Mouse (Mus musculus) MEL (cell line): Measurements from ENCODE around the gene Drc1. TPM values are rescaled to one million over a fixed set of nuclear protein-coding genes. Genes with fewer than 3 reads are reported as not detected.

Experiments
- DNase-seq: peaks from one replicate; pipeline ENCODE4 v3.0.0; 2011; ENCODE audit warnings: low read depth, low spot score
- H3K27ac ChIP-seq: 2 replicates; pipeline ENCODE4 v1.5.1; 2012; ENCODE audit warnings: low read depth, mild to moderate bottlenecking, control low read depth, low read length, moderate library complexity; ENCODE audit not compliant: control insufficient read depth
- H3K27me3 ChIP-seq, 2 experiments: fragments of 150-350 bp in 1 of 2; sonication (generic) in 1 of 2; 2 replicates each; pipeline ENCODE4 v1.6.1; 2012; ENCODE audit warnings: low read length in 2 of 2, mild to moderate bottlenecking in 2 of 2, improper control_type of control experiment in 1 of 2, moderate library complexity in 1 of 2; ENCODE audit not compliant: insufficient read depth in 2 of 2, control insufficient read depth in 1 of 2
- H3K36me3 ChIP-seq, 2 experiments: 2 replicates each; pipeline ENCODE4 v1.6.1; 2012 to 2014; ENCODE audit warnings: low read length in 2 of 2, improper control_type of control experiment in 1 of 2, inconsistent platforms in 1 of 2, mild to moderate bottlenecking in 1 of 2; ENCODE audit not compliant: insufficient read depth in 2 of 2, control insufficient read depth in 1 of 2
- H3K4me1 ChIP-seq, 2 experiments: fragments of 150-350 bp in 1 of 2; sonication (generic) in 1 of 2; 2 replicates each; pipeline ENCODE4 v1.6.1; 2012; ENCODE audit warnings: low read length in 2 of 2, improper control_type of control experiment in 1 of 2, mild to moderate bottlenecking in 1 of 2; ENCODE audit not compliant: insufficient read depth in 2 of 2, control insufficient read depth in 1 of 2
- H3K4me3 ChIP-seq, 2 experiments: fragments of 150-350 bp in 1 of 2; sonication (generic) in 1 of 2; 2 replicates each; pipeline ENCODE4 v1.5.1; 2012; ENCODE audit warnings: low read depth in 2 of 2, low read length in 2 of 2, mild to moderate bottlenecking in 2 of 2, moderate library complexity in 2 of 2, control low read depth in 1 of 2, improper control_type of control experiment in 1 of 2; ENCODE audit not compliant: control insufficient read depth in 1 of 2, insufficient read depth in 1 of 2
- H3K79me2 ChIP-seq: 2 replicates; pipeline ENCODE4 v1.6.1; 2012; ENCODE audit warnings: mild to moderate bottlenecking, low read length, moderate library complexity; ENCODE audit not compliant: control insufficient read depth, poor library complexity, insufficient read depth
- H3K9ac ChIP-seq: 2 replicates; pipeline ENCODE4 v1.6.1; 2012; ENCODE audit warnings: low read depth, mild to moderate bottlenecking, control low read depth, low read length, moderate library complexity; ENCODE audit not compliant: control insufficient read depth, poor library complexity, severe bottlenecking
- H3K9me3 ChIP-seq: fragments of 150-350 bp; sonication (generic); replicated peaks from 2 replicates; pipeline ENCODE4 v1.6.1; 2012; ENCODE audit warnings: mild to moderate bottlenecking, low read length, improper control_type of control experiment, moderate library complexity; ENCODE audit not compliant: insufficient read depth
- BHLHE40 ChIP-seq: IDR thresholded peaks from 2 replicates; pipeline ENCODE4 v1.6.1; 2012; ENCODE audit warnings: low read depth, mild to moderate bottlenecking, inconsistent platforms, low read length, improper control_type of control experiment, borderline replicate concordance
- CTCF ChIP-seq, 3 experiments: IDR thresholded peaks in 2 of 3; conservative IDR thresholded peaks in 1 of 3; 2 replicates each; pipeline ENCODE4 v1.5.1; 2011 to 2012; ENCODE audit warnings: low read length in 3 of 3, low read depth in 2 of 3, mild to moderate bottlenecking in 2 of 3, improper control_type of control experiment in 1 of 3, inconsistent platforms in 1 of 3, mixed read lengths in 1 of 3, moderate library complexity in 1 of 3; ENCODE audit not compliant: control insufficient read depth in 1 of 3, insufficient read depth in 1 of 3, poor library complexity in 1 of 3, severe bottlenecking in 1 of 3
- ELF1 ChIP-seq: IDR thresholded peaks from 2 replicates; pipeline ENCODE4 v1.6.1; 2014; ENCODE audit warnings: low read depth, mild to moderate bottlenecking, inconsistent platforms, low read length, improper control_type of control experiment, moderate library complexity
- EP300 ChIP-seq, 2 experiments: IDR thresholded peaks; 2 replicates each; pipeline ENCODE4 v1.6.1; 2011; ENCODE audit warnings: improper control_type of control experiment in 2 of 2, low read length in 2 of 2, low read depth in 1 of 2, mild to moderate bottlenecking in 1 of 2
- HCFC1 ChIP-seq: IDR thresholded peaks from 2 replicates; pipeline ENCODE4 v1.6.1; 2012; ENCODE audit warnings: low read depth, mild to moderate bottlenecking, inconsistent platforms, low read length, improper control_type of control experiment, moderate library complexity
- JUND ChIP-seq: IDR thresholded peaks from 2 replicates; pipeline ENCODE4 v1.6.1; 2011; ENCODE audit warnings: low read depth, mild to moderate bottlenecking, improper control_type of control experiment, low read length
- MAFK ChIP-seq: IDR thresholded peaks from 2 replicates; pipeline ENCODE4 v1.6.1; 2011; ENCODE audit warnings: low read depth, mild to moderate bottlenecking, low read length, improper control_type of control experiment, borderline replicate concordance
- MAX ChIP-seq: IDR thresholded peaks from 2 replicates; pipeline ENCODE4 v1.6.1; 2011; ENCODE audit warnings: low read length, improper control_type of control experiment
- MYC ChIP-seq: IDR thresholded peaks from 2 replicates; pipeline ENCODE4 v1.6.1; 2011; ENCODE audit warnings: low read depth, mild to moderate bottlenecking, low read length, improper control_type of control experiment, moderate library complexity
- NELFE ChIP-seq: IDR thresholded peaks from 2 replicates; pipeline ENCODE4 v1.6.1; 2011; ENCODE audit warnings: low read depth, low read length, improper control_type of control experiment
- POLR2AphosphoS2 ChIP-seq: IDR thresholded peaks from 2 replicates; pipeline ENCODE4 v1.6.1; 2011; ENCODE audit warnings: low read length, improper control_type of control experiment
- RAD21 ChIP-seq: IDR thresholded peaks from 2 replicates; pipeline ENCODE4 v1.6.1; 2011; ENCODE audit warnings: mild to moderate bottlenecking, low read depth, low read length, improper control_type of control experiment
- RCOR1 ChIP-seq: IDR thresholded peaks from 2 replicates; pipeline ENCODE4 v1.6.1; 2012; ENCODE audit warnings: low read depth, mild to moderate bottlenecking, inconsistent platforms, low read length, improper control_type of control experiment
- SIN3A ChIP-seq: IDR thresholded peaks from 2 replicates; pipeline ENCODE4 v1.6.1; 2012; ENCODE audit warnings: low read length, improper control_type of control experiment, inconsistent platforms
- TCF12 ChIP-seq: IDR thresholded peaks from 2 replicates; pipeline ENCODE4 v1.6.1; 2014; ENCODE audit warnings: low read depth, mild to moderate bottlenecking, inconsistent platforms, low read length, improper control_type of control experiment, moderate library complexity
- UBTF ChIP-seq: IDR thresholded peaks from 2 replicates; pipeline ENCODE4 v1.6.1; 2012; ENCODE audit warnings: low read depth, mild to moderate bottlenecking, inconsistent platforms, low read length, improper control_type of control experiment, moderate library complexity, borderline replicate concordance; ENCODE audit not compliant: insufficient read depth
- USF1 ChIP-seq: IDR thresholded peaks from 2 replicates; pipeline ENCODE4 v1.6.1; 2014; ENCODE audit warnings: low read depth, mild to moderate bottlenecking, inconsistent platforms, low read length, improper control_type of control experiment, moderate library complexity
- USF2 ChIP-seq, 2 experiments: IDR thresholded peaks; 2 replicates each; pipeline ENCODE4 v1.6.1; 2011 to 2012; ENCODE audit warnings: improper control_type of control experiment in 2 of 2, low read length in 2 of 2, borderline replicate concordance in 1 of 2, inconsistent platforms in 1 of 2, low read depth in 1 of 2, mild to moderate bottlenecking in 1 of 2; ENCODE audit not compliant: insufficient read depth in 1 of 2
- ZKSCAN1 ChIP-seq: IDR thresholded peaks from 2 replicates; pipeline ENCODE4 v1.6.1; 2012; ENCODE audit warnings: low read depth, mild to moderate bottlenecking, inconsistent platforms, low read length, improper control_type of control experiment, moderate library complexity
- ZMIZ1 ChIP-seq: IDR thresholded peaks from 2 replicates; pipeline ENCODE4 v1.6.1; 2012; ENCODE audit warnings: low read depth, mild to moderate bottlenecking, inconsistent platforms, low read length, improper control_type of control experiment, moderate library complexity
- polyA plus RNA-seq, 2 experiments: library from polyadenylated mRNA; stranded (reverse) in 1 of 2; unstranded in 1 of 2; fragments of >175 nt in 1 of 2; fragments of >200 nt in 1 of 2; gene quantifications; 2 replicates each; pipeline versions ENCODE4 v1.2.1 to v1.2.4; 2012; ENCODE audit warnings: low replicate concordance in 2 of 2, low read depth in 1 of 2; ENCODE audit not compliant: insufficient read length in 2 of 2, insufficient read depth in 1 of 2, missing spikeins in 1 of 2
- total RNA-seq: library from RNA; depleted of rRNA; stranded (reverse); fragments of 300-350 nt; gene quantifications from 2 replicates; pipeline ENCODE4 v1.2.3, GENCODE M21; 2012

Gene Drc1
- total and polyA plus RNA-seq, 3 experiments, result not detected

DNA sequence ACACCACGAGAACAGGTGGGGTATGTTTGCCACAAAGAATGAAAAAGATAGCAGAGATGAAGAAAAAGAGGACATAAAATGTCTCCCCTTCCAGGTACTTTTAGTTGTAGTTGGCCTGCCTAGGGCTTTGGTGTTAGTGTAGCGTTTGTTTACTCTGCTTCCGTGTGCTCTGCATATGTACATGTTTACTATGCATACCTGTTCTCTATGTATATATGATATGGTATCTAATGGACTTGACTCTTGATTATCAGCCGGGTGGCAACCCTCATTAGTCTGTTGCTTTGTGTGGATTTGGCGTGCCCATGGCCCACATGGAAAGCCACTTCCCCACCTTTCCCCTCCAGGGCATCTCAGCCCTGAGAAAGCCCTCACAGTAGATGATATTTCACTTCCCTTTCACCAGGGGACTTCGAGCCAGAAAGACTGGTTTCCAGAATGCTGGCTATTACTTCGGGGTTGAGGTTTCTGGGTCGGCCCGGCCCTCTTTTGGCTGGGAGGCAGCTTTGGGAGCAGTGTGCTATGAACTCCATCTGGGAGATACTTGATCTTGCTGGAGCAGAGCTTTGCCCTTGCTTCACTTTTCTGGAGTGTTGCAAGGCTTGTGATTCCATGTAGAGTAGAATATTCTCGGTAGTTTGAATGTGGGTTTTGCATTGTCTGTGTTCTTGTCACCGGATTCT, 9.4 kb upstream of the Drc1 start:
- H3K9me3 ChIP-seq, result no peaks in the 10 kb centered on the region
- peaks cover 0 to 10% of the 10 kb centered on the region in 2 experiments; a peak in 2 of 4 replicates for H3K36me3 ChIP-seq

DNA sequence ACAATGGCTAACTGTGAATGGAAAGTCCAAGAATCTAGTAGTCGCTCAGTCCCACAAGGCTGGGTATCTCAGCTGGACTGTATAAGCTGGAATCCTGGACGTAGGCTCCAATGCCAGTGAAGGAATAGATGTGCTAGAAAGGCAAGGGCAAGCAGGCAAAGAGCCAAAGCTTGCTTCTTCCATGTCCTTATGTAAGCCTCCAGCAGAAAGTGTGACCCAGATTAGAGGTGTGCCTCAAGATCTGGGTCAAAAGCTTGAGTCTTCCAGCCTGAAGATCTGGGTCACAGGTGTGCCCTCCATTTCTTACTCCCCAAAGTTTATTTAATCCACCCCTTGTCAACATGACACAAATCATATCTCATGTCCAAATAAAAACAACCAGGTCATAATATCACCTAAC, 4.8 kb upstream of the Drc1 start:
- no peak for DNase-seq
- Histone ChIP-seq H3K79me2 (no peaks in the 10 kb centered on the region), H3K4me3 (no peak overlapping the region), H3K9ac (no peak overlapping the region), H3K36me3 (no peaks in the 10 kb centered on the region), H3K27me3 (no peaks in the 10 kb centered on the region), H3K27ac (no peak overlapping the region), H3K4me1 (no peaks in the 10 kb centered on the region), H3K9me3 (no peaks in the 10 kb centered on the region)
- TF ChIP-seq BHLHE40, result no peak
- no peak for TF ChIP-seq HCFC1

More for the DNA sequence above, 9.4 kb upstream of the Drc1 start:
- no peaks in the 10 kb centered on the region for H3K27me3 ChIP-seq
- no peak overlapping the region for H3K27ac ChIP-seq
- H3K9ac ChIP-seq, result no peak overlapping the region
- no peaks in the 10 kb centered on the region for H3K4me1 ChIP-seq
- H3K79me2 ChIP-seq, result no peaks in the 10 kb centered on the region
- no peak overlapping the region for H3K4me3 ChIP-seq
- no peak for DNase-seq
- TF ChIP-seq EP300 (IDR thresholded peaks at IDR 0.05; ENCODE audit: low read depth in 1 of 2, low read length in 2 of 2) (no peak), UBTF (no peak), NELFE (no peak), SIN3A (no peak), POLR2AphosphoS2 (no peak; the same call in 1 of the 2 replicates), ZMIZ1 (no peak), ELF1 (no peak), MYC (no peak), MAX (no peak), JUND (no peak), ZKSCAN1 (no peak), RAD21 (no peak), USF2 (IDR thresholded peaks at IDR 0.05; ENCODE audit: borderline replicate concordance in 1 of 2, insufficient read depth in 1 of 2, low read depth in 1 of 2, low read length in 2 of 2) (no peak), RCOR1 (no peak), MAFK (no peak), USF1 (no peak), CTCF (IDR thresholded peaks at IDR 0.05 in 2 of 3, conservative IDR thresholded peaks at IDR 0.05 in 1 of 3; ENCODE audit: control insufficient read depth in 1 of 3, insufficient read depth in 1 of 3, low read depth in 2 of 3, low read length in 3 of 3, poor library complexity in 1 of 3, severe bottlenecking in 1 of 3) (no peak), TCF12 (no peak)
